Mouse (Mus musculus) frontal cortex, postnatal 25 days (tissue): ENCODE data around the gene Meis2.

ENCODE experiments used
- DNase-seq, 2 experiments: peaks; one replicate each; pipeline ENCODE4 v3.0.0; 2022; ENCODE audit warnings: low spot score in 2 of 2

The Meis2 gene

DNA sequence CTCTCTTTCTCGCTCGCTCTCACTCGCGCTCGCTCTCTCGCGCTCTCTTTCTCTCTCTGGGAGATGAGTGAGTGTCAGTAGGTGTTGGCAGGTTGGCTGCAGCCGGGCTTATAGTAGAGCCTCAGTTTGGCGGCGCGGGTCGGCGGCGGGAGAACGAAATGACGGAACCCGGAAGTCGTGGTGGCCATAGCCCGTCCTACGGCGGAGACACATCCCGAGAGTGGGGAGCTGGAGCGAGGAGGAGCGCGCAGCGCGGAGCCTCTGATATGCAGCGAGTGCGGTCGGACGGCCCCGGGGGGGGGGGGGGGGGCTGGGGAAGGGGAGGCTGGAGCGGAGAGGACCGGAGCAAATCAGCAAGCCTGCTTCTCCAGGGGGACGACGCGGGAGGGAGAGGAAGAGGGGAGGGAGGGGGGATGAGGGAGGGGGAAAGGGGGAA lies at the start of gene Meis2:
Gene Meis2 (minus strand): TSS at position 270 of the 436 bp plus-strand sequence.
- DNase-seq = peak; percentile 66 to 67

DNA sequence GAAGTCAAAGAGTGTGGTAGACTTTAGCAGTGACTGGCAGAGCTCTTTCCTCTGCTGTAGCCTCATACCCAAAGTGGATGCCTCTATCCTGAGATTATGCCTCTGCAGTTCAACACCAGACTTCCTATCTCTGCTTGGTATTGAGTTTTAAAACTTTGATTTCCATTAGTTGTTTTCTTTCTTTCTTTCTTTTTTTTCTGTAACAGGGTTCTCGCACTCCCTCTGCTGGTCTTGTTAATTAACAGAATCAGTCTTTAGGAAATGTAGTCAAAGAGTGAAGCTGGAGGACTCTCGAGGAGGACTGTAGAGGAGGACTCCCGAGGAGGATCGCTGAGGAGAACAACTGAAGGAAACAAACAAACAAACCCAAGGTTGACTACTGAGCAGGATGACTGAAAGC lies 40.6 kb upstream of the Meis2 start:
- no peak for DNase-seq

DNA sequence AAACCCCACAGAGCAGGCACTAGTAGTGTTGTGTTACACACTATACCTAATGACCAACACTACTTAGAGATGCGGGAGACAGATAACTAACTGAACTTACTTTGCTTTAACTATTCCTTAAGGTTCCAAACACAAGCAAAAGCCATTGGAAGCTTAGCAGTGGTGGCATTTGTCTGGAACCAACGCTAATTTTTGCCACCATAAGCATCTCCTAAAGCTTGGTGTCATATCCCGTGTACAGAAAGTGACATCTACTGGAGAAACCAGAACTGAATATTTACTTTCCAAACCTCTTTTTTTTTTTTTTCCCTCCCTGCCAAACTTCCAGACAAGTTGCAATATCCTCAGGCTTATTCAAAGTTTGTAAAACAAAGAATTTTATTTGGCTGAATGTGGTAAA lies 39.5 kb upstream of the Meis2 start:
- DNase-seq = no peak

DNA sequence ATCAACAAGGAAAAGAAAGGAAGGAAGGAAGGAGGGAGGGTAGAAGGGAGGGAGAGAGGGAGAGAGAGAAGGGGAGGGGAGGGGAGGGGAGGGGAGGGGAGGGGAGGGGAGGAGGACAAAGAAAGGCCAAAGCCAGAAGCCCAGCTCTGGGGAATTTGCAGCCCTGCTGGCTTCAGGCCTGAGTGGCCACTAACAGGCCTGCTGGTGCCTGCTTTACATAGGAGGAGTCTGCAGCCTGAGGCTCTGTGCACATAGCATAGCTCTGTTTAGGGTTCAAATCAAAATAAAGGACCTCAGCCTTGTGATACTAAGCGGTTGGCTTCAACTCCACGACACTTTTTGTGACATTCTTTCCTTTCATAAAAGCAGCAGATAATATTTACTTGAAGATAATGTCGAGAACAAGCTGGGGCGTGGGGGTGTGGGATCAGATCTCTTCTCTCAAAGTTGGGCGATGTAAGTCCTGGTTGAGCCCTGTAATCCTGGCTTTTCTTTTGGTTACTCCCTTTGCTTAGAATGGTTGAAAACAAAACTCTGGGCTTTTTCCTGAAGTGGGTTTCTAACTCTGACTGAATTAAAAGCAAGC lies 37.9 kb upstream of the Meis2 start:
- DNase-seq = no peak

DNA sequence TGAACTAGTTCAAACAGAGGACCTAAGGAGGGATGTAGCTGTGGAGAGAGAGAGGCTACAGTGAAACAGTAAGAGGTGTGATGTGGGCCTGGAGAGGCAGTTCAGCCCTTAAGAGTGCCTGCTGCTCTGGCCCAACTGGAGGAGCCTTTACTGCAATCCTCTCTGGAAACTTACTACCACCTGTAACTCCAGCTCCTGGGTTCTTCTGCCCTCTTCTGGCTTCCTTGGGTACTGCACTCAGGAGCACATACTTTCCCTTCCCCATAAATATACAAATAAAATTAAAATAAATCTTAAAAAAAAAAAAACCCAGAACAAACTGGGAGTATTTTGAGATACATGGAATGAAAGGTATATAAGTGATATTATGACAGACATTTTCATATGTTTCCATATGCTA lies 35.6 kb upstream of the Meis2 start:
- peak in 1 of 2 experiments; percentile 18 for DNase-seq

DNA sequence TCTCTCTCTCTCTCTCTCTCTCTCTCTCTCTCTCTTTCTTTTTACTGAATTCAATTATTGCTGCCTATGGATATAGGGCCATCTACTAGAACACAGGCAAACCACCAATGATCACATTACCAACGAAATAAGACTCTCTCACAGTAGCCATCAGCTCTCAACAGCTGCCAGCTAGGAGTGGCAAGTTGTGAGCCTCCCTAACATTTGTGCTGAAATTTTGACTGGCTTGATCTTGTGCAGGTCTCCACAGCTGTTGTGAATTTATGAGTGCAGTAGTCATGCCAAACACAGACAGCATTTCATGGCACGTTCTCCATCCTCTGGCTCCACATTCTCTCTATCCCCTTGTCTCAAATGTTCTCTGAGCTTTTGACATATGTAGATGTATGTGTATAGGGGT lies 15.3 kb upstream of the Meis2 start:
- no peak for DNase-seq

DNA sequence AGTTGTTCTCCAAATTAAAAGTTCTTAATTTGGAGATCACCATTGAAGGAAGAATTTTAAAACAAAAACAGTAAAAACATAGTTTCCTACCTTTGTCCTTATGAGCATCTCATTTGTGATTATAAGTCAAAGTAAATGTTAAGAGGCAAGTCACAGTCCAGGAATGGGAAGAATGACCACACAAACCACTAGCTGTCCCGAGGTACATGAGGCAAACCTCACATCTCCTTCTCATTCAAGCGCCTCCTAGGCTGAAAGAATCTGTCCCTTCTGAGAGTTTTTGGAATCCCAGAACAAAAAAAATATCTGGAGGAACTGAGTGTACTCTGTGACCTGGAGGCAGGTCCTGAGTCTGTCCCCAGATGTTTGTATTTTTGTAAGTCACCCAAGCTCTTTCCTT lies 13.2 kb upstream of the Meis2 start:
- DNase-seq = no peak

DNA sequence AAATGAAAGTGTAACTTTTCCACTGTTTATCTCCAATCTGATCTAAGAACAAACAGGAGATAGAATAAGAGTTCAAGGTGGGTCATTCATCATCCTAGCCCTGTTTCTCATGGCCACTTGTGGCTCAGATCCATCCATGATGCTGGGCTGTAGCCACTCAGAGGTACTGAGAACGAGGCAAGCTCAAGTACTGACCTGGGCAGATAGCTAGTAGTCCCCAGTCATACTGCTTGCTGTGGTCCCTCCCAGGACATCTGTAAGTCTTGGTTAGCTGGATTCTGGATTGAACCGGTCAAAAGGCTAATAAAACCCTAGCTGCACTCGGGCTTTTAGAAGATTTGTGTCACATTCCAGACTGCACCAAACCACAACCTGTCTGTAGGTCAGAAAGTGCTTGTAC lies 12.1 kb upstream of the Meis2 start:
- no peak for DNase-seq

DNA sequence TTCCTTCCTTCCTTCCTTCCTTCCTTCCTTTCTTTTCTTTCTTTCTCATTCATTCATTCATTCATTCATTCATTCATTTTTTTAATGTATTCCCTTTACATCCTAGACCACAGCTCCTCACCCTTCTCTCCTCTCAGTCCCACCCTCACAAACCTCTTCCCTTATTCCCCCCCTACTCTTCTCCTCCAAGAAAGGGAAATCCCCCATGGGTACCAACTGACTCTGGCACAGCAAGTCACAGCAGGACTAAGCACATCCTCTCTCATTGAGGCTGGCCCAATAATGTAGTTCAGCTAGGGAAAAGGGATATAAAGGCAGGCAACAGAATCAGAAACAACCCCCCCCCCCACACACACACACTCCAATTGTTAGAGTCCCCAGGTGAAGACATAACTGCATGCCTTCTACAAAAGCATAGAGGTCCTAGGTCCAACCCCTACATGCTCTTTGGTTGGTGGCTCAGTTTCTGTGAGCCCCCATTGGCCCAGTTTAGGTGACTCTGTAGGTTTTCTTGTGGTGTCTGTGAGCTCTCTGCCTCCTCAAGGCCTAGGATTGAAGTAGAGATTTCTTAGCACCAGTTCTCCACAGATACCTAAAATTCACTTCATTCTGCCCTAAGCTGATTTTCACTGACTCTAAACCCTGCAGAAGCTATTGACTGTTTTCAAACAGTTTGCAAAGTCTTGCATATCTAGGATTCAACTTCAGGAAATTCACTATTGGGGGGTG lies 11.3 kb upstream of the Meis2 start:
- no peak for DNase-seq

DNA sequence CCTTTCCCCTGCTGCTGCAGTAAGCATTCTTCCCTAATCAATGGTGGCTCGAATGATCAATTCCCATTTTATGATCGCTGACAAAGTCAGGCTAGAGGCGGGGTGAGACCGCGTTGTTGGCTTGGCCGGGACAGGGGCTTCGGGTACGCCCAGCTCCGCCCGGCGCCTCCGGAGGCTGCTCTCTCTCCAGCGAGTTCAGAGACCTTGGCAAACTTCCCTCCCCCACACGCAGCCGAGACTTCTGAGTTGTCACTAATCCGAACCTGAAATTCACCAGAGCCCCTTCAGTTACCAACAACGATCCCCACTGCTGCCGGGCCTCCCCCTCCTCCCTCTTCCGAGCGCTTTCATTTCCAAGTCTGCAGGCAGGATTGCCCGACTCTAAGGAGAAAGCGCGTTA lies 10.3 kb upstream of the Meis2 start:
- peak in 1 of 2 experiments; percentile 25 for DNase-seq

DNA sequence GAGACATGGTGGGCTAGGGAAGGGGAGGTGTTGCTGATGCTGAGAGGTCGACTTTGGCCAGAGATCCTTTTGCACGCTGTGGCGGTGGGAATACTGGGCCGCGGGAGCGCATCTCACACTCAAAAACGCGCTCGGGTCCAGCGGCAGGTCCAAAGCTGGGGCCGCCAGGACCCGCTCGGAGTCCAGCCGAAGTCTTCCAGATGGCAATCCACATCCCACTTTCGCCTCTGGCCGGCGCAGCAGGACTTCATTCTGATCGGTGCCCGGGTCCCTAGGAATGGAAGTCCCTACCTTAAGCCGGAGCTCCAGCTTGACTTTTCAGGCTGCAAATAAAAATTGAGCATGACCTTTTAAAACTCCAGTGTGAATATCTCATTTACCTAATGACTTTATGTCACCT lies 9.8 kb upstream of the Meis2 start:
- DNase-seq = peak in 1 of 2 experiments; percentile 28

DNA sequence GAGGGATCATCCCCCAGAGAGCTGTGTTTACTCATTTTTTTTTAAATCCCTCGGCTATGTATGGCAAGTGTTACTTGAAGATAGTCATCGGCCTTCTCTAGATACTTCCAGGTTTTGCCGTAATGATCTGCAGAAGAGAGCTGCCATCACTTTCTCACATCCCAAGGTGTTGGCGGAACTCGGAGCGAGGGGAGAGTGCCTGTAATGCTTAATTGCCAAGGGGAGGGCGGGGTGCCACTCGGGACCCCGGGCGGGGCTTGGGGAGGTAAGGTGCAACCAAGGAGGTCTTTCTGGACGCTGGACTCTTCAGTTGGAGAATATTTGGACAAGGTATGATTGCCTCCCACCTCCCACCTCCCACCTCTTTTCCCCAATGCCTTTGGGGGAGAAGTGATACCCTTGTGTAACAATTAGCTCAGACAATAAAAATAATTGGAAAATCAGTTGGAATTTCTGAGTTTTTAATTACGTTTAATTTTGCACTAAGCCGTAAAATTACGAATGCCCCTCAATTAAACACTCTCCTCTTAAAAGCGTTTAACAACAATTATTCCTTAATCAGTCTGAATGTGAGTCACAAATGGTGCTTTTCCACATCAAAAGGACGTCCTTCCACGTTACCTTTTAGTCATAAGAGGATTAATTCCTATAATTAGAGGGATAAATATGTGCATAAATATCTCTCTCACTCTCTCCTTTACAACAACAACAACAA lies 9.2 kb upstream of the Meis2 start:
- DNase-seq = no peak

DNA sequence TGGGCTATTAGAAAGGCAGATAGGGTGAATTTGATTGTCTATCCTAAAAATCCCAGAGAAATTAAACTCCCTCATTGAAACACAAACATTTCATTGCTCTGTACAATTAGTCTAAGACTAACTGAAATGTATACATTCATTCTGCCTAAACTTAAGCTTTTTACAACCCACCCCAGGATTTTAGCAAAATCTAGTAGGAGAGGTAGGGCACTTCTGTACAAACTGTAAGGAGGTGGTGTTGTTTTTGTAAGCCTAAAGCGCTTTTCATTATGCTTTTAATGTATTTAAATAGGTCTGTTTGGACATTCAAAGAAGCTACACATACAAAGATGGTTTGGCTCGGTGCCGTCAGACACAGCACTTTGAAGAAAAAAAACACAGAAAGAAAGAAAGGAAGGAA lies 8.4 kb upstream of the Meis2 start:
- no peak for DNase-seq

DNA sequence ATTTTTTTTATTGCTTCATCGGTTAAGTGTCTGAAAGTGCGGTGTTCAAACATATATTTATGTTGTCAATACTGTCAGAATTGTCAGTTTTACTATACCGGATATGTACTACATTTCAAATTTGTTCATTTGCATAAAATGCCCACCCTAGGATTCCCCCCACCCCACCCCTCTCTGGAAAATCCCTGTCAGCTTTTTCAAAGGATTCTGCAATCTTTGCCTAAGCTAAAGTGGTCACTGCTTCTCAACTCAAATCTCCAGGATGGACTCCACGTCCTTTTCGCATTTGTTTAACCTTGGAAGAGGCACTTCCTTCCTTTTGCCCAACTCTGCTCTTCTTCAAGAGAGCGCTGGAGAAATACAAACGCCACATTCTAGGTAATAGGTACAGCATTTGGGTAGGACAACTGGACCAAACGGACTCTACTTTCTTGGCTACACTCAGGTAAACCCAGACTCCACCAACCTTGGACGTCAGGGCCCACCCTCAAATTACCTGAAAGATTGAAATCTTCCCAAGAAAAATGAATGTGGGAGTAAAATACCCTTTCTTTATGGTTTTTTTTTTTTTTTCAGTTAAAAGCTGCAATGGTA lies 7.8 kb upstream of the Meis2 start:
- no peak for DNase-seq

DNA sequence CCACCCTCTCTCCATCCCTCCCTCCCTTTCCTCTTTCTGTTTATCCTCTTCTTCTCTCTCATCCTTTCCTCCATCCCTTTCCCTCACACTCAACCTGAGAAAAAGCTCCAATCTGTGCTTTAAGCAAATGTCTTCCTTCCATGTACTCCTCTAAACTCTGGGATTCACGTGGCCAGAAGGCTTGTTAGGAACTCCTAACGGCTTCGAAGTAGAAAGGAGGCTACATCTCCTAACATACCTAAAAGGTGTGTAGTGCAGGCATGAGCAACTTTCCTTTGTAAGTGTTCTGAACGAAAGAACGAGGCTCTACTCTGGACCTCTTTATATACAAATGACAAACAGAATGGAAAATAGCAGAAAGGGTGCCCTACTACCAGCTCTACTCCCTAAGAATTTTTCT lies 7.1 kb upstream of the Meis2 start:
- no peak for DNase-seq

DNA sequence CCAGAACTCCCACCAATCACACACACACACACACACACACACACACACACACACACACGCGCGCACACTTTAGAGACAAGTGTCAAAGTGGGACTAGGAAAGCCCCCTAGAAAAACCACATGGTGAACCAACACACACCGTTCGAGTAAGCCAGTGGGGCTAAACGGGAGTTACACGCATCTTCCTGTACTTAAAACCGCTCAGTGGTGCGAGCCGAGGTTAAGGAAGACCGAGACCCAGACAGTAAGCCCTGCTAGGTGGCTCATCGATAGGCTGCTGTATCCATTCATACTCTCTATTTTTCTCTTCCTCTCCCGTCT lies 6.6 kb upstream of the Meis2 start:
- DNase-seq = no peak

DNA sequence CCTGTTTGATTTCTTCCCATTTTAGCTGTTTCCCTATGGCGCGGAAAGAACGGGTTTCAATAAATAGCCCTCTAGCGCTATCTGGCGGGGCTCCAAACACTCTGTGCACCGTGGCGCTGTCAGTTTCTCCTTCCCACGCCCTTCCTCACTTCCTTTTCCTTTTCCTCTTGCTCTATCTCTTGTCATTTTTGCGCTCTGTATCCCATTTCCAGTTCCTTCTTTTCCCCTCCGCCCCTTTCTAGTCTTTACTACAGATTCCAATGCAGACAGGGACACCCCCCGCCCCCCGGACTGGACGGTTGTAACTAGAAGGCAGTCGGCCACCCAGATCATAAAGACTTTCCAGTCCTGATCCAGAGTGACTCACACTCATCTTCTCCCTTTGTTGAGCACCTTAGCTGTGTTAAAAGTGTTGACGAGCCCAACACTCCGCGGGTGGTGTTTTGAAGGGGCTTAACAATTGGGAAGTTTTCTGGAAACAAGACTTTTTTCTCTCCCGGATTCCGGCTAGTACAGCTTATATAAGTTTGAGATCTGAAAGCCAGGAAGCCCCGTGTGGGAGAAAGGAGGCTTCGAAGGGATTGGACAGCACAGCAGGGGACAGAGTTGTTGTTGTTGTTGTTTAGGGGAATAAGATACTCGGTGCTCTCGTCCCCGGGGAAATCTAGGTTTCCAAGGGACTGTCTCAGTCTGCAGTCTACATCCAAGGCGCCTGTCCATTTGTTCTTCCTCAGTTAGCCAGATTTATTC lies 6.1 kb upstream of the Meis2 start:
- DNase-seq = peak in 1 of 2 experiments; percentile 63

DNA sequence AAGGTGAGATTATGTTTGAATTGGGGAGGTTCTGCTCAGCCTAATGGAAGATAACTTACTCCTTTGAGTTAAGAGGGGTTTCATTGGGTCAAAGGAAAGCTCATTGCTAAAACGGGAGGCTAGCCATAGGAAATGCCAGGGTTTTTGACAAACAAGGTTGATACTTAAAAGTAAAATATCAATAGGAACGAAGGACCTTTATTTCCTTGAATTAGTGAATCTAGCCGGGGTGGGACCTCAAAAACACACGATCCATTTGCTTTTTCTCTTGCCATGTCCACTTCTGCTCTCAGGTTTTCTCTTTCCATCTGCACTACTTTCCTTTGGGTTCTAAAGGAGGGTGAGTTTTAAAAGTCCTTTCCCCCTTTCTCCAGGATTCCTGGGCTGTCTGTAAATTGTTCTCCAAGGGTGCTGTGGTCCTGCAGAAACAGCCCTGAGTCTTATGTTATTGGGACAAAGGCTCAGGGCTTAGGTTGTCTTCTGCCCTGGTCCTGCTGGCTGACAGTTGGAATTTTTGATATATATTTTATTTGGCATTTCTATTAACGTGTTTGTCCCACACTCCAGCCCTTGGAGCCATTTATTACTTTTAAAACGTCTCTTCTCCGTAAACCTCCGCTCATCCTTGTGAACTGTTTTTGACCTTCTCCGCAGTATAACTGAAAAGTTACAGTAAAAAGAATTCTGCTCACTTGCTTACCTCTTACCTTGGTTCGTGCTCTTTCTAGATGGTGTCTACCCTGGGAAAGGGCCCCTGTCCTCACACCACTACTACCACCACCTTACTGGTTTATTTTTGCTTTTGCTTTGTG lies 5.2 kb upstream of the Meis2 start:
- no peak for DNase-seq

DNA sequence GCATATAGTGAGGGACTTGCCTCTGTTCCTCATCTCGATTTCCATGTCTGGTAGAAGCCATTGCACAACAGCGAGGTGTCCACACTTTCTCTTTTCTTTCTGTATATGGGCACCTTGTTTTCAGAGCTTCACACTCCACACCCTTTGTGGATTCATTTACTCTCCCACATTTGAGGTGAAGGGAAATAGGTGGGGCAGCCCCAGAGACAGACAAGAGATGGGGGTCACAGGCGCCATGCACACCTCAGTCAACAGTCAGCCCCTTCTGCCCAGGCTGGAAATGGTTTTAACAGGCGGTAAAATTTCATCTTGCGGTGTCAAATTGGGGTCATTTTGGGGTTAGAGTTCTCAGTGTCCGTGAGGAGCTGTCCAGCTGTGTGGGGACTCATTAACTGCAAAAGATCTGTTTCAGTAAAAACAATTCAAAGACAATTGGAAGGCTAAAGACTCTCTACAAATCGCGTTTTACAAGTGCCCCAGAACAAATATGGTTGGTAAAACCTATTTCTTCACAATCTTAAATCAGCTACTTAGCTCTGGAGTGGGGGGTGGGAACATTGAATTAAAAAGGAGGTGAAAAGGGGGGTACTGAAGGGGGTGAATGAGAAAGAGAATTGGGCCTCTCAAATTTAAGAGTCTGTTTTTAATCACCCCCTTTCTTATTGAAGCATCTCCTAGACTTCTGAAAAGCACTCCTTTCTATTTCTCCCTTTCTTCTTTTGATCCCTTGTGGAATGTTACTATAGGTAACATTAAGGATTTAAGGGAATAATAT lies 4.0 kb upstream of the Meis2 start:
- DNase-seq = no peak

DNA sequence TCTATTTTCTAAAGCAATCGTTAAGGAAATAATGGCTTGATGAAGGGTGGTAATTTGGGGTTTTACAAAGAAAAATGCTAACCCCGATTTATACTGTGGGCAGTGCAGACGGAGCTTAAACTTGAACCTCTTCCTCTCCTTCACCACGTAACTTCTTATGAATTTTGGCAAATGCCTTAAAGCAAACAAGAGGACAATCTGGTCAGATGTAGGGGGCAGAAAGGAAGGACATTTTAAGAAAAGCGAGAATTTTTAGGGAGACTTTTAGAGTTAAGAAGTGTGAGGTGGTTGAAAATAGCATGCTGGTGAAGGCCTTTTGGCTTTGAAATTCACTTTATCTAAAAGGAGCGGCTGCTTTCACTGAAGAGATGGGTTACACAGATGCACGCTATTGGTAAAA lies 3.3 kb upstream of the Meis2 start:
- DNase-seq = no peak

DNA sequence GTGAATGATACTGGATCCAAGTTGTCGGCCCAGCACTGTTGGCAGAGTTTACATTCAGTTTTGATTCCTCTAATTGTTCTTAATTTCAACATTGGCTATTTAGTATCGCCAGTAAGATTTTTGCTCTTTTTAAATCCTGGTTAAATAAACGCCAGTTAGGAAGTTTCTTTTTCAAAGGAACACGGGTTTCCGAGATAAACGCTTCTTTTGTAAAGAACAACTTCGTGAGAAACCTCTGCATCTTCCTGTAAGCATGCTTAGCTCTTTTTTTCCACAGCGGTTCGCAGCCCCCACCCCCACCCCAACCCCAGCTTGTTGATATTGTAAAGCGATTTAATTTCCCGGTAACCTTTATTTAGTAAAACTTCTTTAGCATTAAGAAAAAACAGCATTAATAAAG lies 2.8 kb upstream of the Meis2 start:
- DNase-seq = no peak
